Mouse (Mus musculus): ENCODE results near the gene Col18a1. TPM values are rescaled to one million over a fixed set of nuclear protein-coding genes. Genes with fewer than 3 reads are reported as not detected.
A peak's percentile ranks its signal among the peaks of the same experiment; 100 is the strongest.

Gene Col18a1
- polyA plus RNA-seq, 1 experiment: 402 TPM

DNA sequence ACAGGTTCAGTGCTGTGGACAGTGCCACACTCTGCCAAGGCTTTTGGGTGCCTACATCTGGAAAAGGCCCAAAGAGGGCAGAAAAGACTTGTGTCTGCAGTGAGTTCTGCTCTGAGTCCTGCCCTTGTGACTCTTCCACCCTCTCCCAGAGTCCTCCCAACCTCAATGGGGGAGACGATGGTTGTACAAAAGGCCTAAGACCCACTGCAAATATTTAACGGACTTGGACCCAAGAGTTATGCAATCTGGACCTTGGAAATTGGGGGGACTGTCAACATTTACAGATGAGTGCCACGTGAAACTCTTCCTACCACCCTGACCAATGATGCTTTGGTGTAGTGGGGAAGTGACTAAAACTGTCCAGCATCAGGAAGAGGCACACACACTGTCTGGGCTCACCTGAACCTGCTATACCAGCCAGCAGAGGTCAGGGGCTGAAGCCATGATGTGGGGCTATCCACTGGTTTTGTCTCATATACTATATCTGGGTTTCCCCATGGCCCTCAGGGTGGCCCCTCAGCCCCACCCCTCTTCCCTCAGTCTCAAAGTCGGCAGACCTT is 74.7 kb downstream of the Col18a1 start:
- H3K36me3 ChIP-seq (ENCODE audit: control insufficient read depth, insufficient read depth): peaks cover 43% of the 10 kb centered on the region
- H3K4me3 ChIP-seq: no peak overlapping the region
- H3K79me2 ChIP-seq (ENCODE audit: control insufficient read depth, insufficient read depth): peaks cover 85% of the 10 kb centered on the region
- H3K27me3 ChIP-seq (ENCODE audit: control insufficient read depth, insufficient read depth, insufficient read length): no peaks in the 10 kb centered on the region
- no peak overlapping the region for H3K4me2 ChIP-seq (ENCODE audit: low read depth)
- no peak overlapping the region for H3ac ChIP-seq (ENCODE audit: control insufficient read depth, insufficient read length)
- no peak for TF ChIP-seq TCF12 (IDR thresholded peaks at IDR 0.05; ENCODE audit: insufficient read depth, poor library complexity, severe bottlenecking)

- Histone ChIP-seq H3ac (ENCODE audit: control insufficient read depth, insufficient read length) (no peak overlapping the region), H3K4me2 (ENCODE audit: low read depth) (peak overlapping the region; percentile 58), H3K36me3 (ENCODE audit: control insufficient read depth, insufficient read depth) (peaks cover 45% of the 10 kb centered on the region), H3K27me3 (ENCODE audit: control insufficient read depth, insufficient read depth, insufficient read length) (no peaks in the 10 kb centered on the region), H3K79me2 (ENCODE audit: control insufficient read depth, insufficient read depth) (peaks cover 69% of the 10 kb centered on the region), H3K4me3 (no peak overlapping the region)
- TF ChIP-seq TCF12 (IDR thresholded peaks at IDR 0.05; ENCODE audit: insufficient read depth, poor library complexity, severe bottlenecking) (no peak), CEBPB (IDR thresholded peaks at IDR 0.05; ENCODE audit: insufficient read depth, poor library complexity, severe bottlenecking) (no peak), MYOD1 (IDR thresholded peaks at IDR 0.05; ENCODE audit: control insufficient read depth in 1 of 3, insufficient read length in 2 of 3, low read depth in 2 of 3) (no peak), REST (IDR thresholded peaks at IDR 0.05; ENCODE audit: insufficient read depth, insufficient read length) (no peak), MAX (IDR thresholded peaks at IDR 0.05; ENCODE audit: low read depth) (no peak), MYOG (IDR thresholded peaks at IDR 0.05; ENCODE audit: control insufficient read depth in 1 of 3, insufficient read depth in 1 of 3, insufficient read length in 2 of 3, low read depth in 2 of 3) (no peak), POLR2A (IDR thresholded peaks at IDR 0.05; ENCODE audit: insufficient read length, low read depth) (no peak), SRF (IDR thresholded peaks at IDR 0.05; ENCODE audit: control insufficient read depth, insufficient read length, low read depth) (no peak), TCF3 (IDR thresholded peaks at IDR 0.05; ENCODE audit: insufficient read length, low read depth) (no peak), USF1 (IDR thresholded peaks at IDR 0.05; ENCODE audit: low read depth) (no peak), POLR2AphosphoS2 (IDR thresholded peaks at IDR 0.05; ENCODE audit: insufficient read length, low read depth) (no peak), E2F4 (IDR thresholded peaks at IDR 0.05; ENCODE audit: insufficient read depth) (no peak)
These were observed 76.3 kb downstream of the Col18a1 start for GRCm38 (mm10) chr10:77090063-77090462.

GRCm38 (mm10) chr10:77089336-77089735 is 77.0 kb downstream of the Col18a1 start:
- peak overlapping the region; percentile 58 for H3K4me2 ChIP-seq (ENCODE audit: low read depth)
- peaks cover 62% of the 10 kb centered on the region for H3K79me2 ChIP-seq (ENCODE audit: control insufficient read depth, insufficient read depth)
- no peak overlapping the region for H3ac ChIP-seq (ENCODE audit: control insufficient read depth, insufficient read length)
- TF ChIP-seq POLR2AphosphoS2 (IDR thresholded peaks at IDR 0.05; ENCODE audit: insufficient read length, low read depth) (no peak), POLR2A (IDR thresholded peaks at IDR 0.05; ENCODE audit: insufficient read length, low read depth) (peak; percentile 21)
- no peaks in the 10 kb centered on the region for H3K27me3 ChIP-seq (ENCODE audit: control insufficient read depth, insufficient read depth, insufficient read length)
- H3K4me3 ChIP-seq: no peak overlapping the region
- H3K36me3 ChIP-seq (ENCODE audit: control insufficient read depth, insufficient read depth): peaks cover 40% of the 10 kb centered on the region

DNA sequence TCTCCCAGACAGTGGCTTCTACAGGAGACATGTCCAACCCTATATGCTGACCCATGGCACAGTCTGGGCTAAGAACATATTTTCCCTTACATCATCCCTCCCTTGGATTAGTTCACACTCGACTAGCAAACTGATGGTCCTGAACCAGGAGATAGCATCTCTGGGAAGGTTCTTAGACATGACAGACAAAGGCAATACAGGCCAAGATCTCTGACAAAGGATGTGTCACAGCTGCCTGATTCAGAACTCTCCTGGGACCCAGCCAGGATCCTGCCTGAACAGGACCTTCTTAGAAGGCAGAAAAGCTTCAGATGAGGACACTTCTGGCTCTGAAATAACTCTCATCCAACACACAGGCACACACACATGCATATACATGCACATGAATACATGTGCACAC is 81.8 kb downstream of the Col18a1 start:
- peaks cover 23% of the 10 kb centered on the region for H3K79me2 ChIP-seq (ENCODE audit: control insufficient read depth, insufficient read depth)
- no peaks in the 10 kb centered on the region for H3K27me3 ChIP-seq (ENCODE audit: control insufficient read depth, insufficient read depth, insufficient read length)
- H3K36me3 ChIP-seq (ENCODE audit: control insufficient read depth, insufficient read depth): peaks cover 25% of the 10 kb centered on the region
- no peak for TF ChIP-seq TCF3 (IDR thresholded peaks at IDR 0.05; ENCODE audit: insufficient read length, low read depth)
- no peak for TF ChIP-seq POLR2A (IDR thresholded peaks at IDR 0.05; ENCODE audit: insufficient read length, low read depth)
- no peak for TF ChIP-seq MYOG (IDR thresholded peaks at IDR 0.05; ENCODE audit: control insufficient read depth in 1 of 3, insufficient read depth in 1 of 3, insufficient read length in 2 of 3, low read depth in 2 of 3)
- no peak for TF ChIP-seq TCF12 (IDR thresholded peaks at IDR 0.05; ENCODE audit: insufficient read depth, poor library complexity, severe bottlenecking)
- no peak for TF ChIP-seq SRF (IDR thresholded peaks at IDR 0.05; ENCODE audit: control insufficient read depth, insufficient read length, low read depth)
- no peak for TF ChIP-seq REST (IDR thresholded peaks at IDR 0.05; ENCODE audit: insufficient read depth, insufficient read length)
- TF ChIP-seq MAX (IDR thresholded peaks at IDR 0.05; ENCODE audit: low read depth): no peak
- no peak for TF ChIP-seq CEBPB (IDR thresholded peaks at IDR 0.05; ENCODE audit: insufficient read depth, poor library complexity, severe bottlenecking)
- no peak for TF ChIP-seq POLR2AphosphoS2 (IDR thresholded peaks at IDR 0.05; ENCODE audit: insufficient read length, low read depth)
- no peak for TF ChIP-seq E2F4 (IDR thresholded peaks at IDR 0.05; ENCODE audit: insufficient read depth)
- no peak for TF ChIP-seq MYOD1 (IDR thresholded peaks at IDR 0.05; ENCODE audit: control insufficient read depth in 1 of 3, insufficient read length in 2 of 3, low read depth in 2 of 3)
- no peak for TF ChIP-seq USF1 (IDR thresholded peaks at IDR 0.05; ENCODE audit: low read depth)
- no peak overlapping the region for H3K4me2 ChIP-seq (ENCODE audit: low read depth)
- H3ac ChIP-seq (ENCODE audit: control insufficient read depth, insufficient read length): no peak overlapping the region
- H3K4me3 ChIP-seq: no peak overlapping the region

- Histone ChIP-seq H3K27me3 (ENCODE audit: control insufficient read depth, insufficient read depth, insufficient read length) (no peaks in the 10 kb centered on the region), H3ac (ENCODE audit: control insufficient read depth, insufficient read length) (no peak overlapping the region), H3K4me2 (ENCODE audit: low read depth) (no peak overlapping the region), H3K36me3 (ENCODE audit: control insufficient read depth, insufficient read depth) (peaks cover 30% of the 10 kb centered on the region), H3K4me3 (no peak overlapping the region), H3K79me2 (ENCODE audit: control insufficient read depth, insufficient read depth) (peaks cover 7% of the 10 kb centered on the region)
- TF ChIP-seq MYOG (IDR thresholded peaks at IDR 0.05; ENCODE audit: control insufficient read depth in 1 of 3, insufficient read depth in 1 of 3, insufficient read length in 2 of 3, low read depth in 2 of 3) (no peak), REST (IDR thresholded peaks at IDR 0.05; ENCODE audit: insufficient read depth, insufficient read length) (no peak), USF1 (IDR thresholded peaks at IDR 0.05; ENCODE audit: low read depth) (no peak), MAX (IDR thresholded peaks at IDR 0.05; ENCODE audit: low read depth) (no peak), E2F4 (IDR thresholded peaks at IDR 0.05; ENCODE audit: insufficient read depth) (no peak), MYOD1 (IDR thresholded peaks at IDR 0.05; ENCODE audit: control insufficient read depth in 1 of 3, insufficient read length in 2 of 3, low read depth in 2 of 3) (no peak), POLR2A (IDR thresholded peaks at IDR 0.05; ENCODE audit: insufficient read length, low read depth) (no peak), POLR2AphosphoS2 (IDR thresholded peaks at IDR 0.05; ENCODE audit: insufficient read length, low read depth) (no peak), TCF3 (IDR thresholded peaks at IDR 0.05; ENCODE audit: insufficient read length, low read depth) (no peak)
These were observed 83.4 kb downstream of the Col18a1 start for GRCm38 (mm10) chr10:77082921-77083320.

All from myocyte (in vitro differentiated cells).